Mouse (Mus musculus) lung, postnatal 10 days (tissue): ENCODE results near the gene Eif2d.
A peak's percentile ranks its signal among the peaks of the same experiment; 100 is the strongest.

ENCODE experiments used
- DNase-seq: peaks from one replicate; pipeline ENCODE4 v3.0.0; 2021

The Eif2d gene

GRCm38 (mm10) chr1:131185821-131186506 is 33.0 kb downstream of the Eif2d start:
- no peak for DNase-seq

- DNase-seq, result no peak
Observed at GRCm38 (mm10) chr1:131186995-131187394, 34.0 kb downstream of the Eif2d start.

GRCm38 (mm10) chr1:131187856-131188255 is 34.9 kb downstream of the Eif2d start:
- no peak for DNase-seq

- DNase-seq, result no peak
Observed at GRCm38 (mm10) chr1:131188655-131189054, 35.7 kb downstream of the Eif2d start.

- DNase-seq, result peak; percentile 58
Observed at GRCm38 (mm10) chr1:131193746-131194145, 40.8 kb downstream of the Eif2d start.

GRCm38 (mm10) chr1:131195653-131196052 is 42.7 kb downstream of the Eif2d start:
- DNase-seq, result no peak

GRCm38 (mm10) chr1:131196107-131196506 is 43.1 kb downstream of the Eif2d start:
- DNase-seq, result no peak

- no peak for DNase-seq
Observed at GRCm38 (mm10) chr1:131198417-131198960, 45.5 kb downstream of the Eif2d start.

- no peak for DNase-seq
Observed at GRCm38 (mm10) chr1:131199118-131199821, 46.3 kb downstream of the Eif2d start.

GRCm38 (mm10) chr1:131199976-131200375 is 47.0 kb downstream of the Eif2d start:
- DNase-seq, result peak; percentile 74

GRCm38 (mm10) chr1:131200588-131200987 is 47.6 kb downstream of the Eif2d start:
- DNase-seq, result peak; percentile 68

GRCm38 (mm10) chr1:131201391-131201790 is 48.4 kb downstream of the Eif2d start:
- no peak for DNase-seq

GRCm38 (mm10) chr1:131204461-131204860 is 51.5 kb downstream of the Eif2d start:
- no peak for DNase-seq

- no peak for DNase-seq
Observed at GRCm38 (mm10) chr1:131206342-131206741, 53.4 kb downstream of the Eif2d start.

- DNase-seq, result peak; percentile 90
Observed at GRCm38 (mm10) chr1:131207531-131207930, 54.5 kb downstream of the Eif2d start.

- no peak for DNase-seq
Observed at GRCm38 (mm10) chr1:131208081-131208480, 55.1 kb downstream of the Eif2d start.

GRCm38 (mm10) chr1:131208800-131209199 is 55.8 kb downstream of the Eif2d start:
- no peak for DNase-seq

- DNase-seq, result peak; percentile 52
Observed at GRCm38 (mm10) chr1:131209971-131210426, 57.0 kb downstream of the Eif2d start.

GRCm38 (mm10) chr1:131211655-131212054 is 58.7 kb downstream of the Eif2d start:
- DNase-seq, result no peak

- peak; percentile 50 for DNase-seq
Observed at GRCm38 (mm10) chr1:131212956-131213355, 60.0 kb downstream of the Eif2d start.

GRCm38 (mm10) chr1:131213361-131213760 is 60.4 kb downstream of the Eif2d start:
- peak; percentile 34 for DNase-seq

GRCm38 (mm10) chr1:131218933-131219332 is 66.0 kb downstream of the Eif2d start:
- DNase-seq, result no peak

GRCm38 (mm10) chr1:131221822-131222590 is 69.0 kb downstream of the Eif2d start:
- no peak for DNase-seq
